Mouse (Mus musculus): ENCODE data around the gene Sppl2b.
"Not testable (repeated sequence)": the region's sequence is repeated elsewhere in the genome, so short reads cannot be mapped to it uniquely, and the experiment has no call there.

The Sppl2b gene

DNA sequence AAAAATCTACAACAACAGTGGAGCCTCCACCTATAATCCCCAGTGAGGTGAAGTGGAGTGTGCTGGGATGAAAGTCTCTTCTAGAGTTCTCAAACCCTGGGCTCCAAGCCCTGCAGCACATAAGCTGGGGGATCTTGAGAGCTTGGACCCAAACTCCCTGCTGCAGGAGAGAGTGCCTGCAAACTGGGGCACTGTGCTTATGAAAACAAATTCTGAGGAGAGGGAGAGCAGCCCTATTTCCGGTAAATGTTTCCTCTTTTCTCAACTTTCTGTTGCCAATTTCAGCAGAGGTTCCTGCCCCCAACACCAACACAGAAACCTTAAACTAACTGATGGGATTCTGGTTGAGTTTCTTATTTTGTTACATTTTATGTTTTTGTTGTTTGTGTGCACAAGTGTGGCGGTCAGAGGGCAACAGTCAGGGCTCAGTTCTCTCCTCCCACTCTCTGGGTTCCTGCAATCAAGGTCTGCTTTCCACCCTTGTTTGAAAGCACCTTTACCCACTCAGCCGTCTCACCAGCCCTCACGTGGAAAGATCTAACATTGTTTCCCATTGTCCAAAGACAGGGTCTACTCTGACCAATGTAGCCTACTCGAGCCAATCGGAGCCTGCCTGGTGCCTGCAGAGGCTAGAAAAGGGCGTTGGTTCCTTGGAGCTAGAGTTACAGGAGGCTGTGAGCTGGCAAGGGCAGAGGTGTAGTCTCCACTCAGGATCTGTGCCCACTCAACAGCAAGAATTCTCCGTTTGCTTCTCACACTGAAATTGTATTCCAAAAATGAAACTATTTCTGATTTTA, 31.0 kb upstream of the Sppl2b start:
- DNase-seq (ENCODE audit: low spot score) = no peak

DNA sequence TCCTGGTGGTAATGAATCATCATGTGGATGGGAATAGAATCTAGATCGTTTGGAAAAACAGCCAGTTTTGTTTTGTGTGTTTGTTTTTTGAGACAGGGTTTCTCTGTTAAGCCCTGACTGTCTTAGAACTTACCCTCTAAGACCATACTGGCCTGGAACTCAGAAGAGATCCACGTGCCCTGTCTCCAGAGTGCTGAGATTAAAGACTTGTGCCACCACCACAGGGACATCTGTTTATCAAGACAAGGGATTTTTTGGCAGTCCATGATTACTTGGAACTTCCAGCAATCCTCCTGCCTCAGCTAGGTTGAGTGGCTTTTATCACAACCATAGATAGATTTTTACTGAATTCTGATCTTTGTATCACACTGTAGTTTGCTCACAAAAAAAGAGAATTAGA, 30.2 kb upstream of the Sppl2b start:
- no peak for DNase-seq (ENCODE audit: low spot score)

DNA sequence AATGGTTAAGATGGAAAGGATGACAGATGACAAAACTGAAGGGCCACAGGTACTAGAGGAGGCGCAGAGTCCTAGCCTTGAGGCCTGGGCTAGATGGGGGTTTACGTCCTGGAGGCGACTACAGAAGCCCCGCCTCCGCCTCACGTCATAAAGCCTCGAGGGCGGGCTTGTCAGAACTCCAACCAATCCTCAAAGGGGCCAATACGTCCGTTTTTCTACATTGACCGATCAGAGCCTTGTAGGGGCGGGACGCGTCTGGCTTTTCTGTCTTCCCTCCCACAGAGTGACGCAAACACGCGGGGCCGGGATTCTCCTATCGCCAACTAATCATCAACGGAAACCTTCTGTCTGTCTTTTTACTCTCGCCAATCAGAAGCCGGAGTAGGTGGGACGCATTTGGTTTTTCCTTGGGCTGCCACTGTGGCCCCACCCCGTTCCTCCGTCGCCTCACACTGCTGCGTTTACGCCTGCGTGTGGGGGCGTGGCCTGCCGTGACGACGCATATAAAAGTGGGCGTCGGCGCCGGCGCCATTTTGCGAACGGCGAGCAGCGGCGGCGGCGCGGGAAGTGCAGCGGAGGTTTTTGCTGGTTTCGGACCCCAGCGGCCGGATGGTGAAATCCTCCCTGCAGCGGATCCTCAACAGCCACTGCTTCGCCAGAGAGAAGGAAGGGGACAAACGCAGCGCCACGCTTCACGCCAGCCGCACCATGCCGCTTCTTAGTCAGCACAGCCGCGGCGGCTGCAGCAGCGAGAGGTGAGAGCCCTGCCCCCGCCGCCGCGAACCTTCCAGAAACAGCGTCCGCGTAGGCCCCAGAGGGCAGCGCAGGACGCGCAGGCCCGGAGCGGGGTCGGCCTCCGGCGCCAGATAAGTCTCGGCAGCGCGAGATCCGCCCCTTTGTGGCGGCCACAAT, 28.7 kb upstream of the Sppl2b start, which contains the start of gene Oaz1:
Gene Oaz1, plus strand, starts transcription at position 506 of the 912 bp plus-strand sequence.
- peak; percentile 100 for DNase-seq (ENCODE audit: low spot score)

DNA sequence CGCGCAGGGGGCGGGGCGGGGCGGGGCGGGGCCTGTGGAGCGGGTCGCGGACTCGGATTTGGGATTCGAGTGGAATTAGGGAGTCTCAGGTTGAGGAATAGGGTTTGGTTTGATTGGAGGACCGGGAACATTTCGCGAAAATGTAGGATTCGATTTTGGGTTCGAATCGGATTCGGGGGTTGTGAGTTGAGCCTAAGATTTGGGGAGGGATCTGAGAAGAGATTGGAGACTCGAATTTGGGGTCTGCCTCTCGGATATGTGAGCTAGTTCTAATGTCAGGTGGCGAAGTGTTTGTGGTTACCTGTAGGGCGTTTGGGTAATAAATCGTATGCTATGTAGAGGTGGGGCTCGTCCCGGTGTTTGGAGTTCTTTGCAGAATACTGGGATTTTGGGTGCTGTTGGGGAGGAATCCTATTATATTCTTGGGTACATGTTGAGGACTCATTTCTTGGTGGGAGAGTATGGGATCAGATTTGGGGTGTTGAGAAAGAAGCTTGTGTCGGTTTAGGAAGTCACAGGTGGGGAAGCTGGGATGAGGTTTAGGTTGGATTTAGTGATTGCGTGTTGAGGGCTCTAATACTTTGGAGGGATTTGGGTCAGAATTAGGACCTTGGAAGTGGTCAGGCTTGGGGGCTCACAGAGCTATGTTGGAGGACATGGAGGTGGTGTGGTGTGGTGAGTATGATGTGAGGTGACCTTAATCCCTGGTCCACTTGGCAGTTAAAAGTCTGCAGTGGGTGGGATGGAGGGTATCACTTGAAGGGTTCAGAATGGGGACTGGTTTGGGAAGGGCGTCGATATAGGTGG, 27.8 kb upstream of the Sppl2b start:
- DNase-seq (ENCODE audit: low spot score) = no peak

DNA sequence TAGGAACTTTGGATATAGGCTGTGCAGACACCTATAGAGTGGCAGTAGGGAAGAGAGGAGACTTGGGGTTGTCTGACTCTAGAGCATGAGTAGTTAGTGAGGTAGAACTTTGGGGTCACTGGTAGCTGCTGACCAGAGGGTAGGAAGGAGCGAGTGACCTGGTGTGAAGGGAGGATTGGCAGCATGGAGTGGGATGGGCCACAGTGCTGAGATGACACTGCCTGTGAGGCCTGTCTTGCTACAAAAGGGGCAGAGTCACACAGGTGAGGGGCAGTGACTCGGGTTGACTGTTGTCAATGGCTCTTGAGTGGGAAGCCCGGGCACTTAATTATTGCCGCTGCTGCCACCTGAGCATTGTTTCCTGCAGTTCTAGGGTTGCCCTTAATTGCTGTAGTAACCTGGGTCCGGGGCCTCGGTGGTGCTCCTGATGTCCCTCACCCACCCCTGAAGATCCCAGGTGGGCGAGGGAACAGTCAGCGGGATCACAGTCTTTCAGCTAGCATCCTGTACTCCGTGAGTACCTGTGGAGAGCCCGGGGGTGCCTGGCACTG, 27.1 kb upstream of the Sppl2b start:
- DNase-seq (ENCODE audit: low spot score) = no peak

DNA sequence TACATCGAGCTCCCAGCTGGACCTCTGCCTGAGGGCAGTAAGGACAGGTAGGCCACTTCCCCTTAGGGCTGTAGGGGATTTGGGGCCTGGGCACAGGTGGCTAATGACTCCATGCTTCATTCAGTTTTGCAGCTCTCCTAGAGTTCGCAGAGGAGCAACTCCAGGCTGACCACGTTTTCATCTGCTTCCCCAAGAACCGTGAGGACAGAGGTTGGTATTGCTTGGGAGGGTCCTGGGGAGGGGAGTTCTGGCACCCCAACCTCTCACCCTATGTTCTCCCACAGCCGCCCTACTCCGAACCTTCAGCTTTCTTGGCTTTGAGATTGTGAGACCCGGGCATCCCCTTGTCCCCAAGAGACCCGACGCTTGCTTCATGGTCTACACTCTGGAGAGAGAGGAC, 26.5 kb upstream of the Sppl2b start:
- not testable (repeated sequence) for DNase-seq (ENCODE audit: low spot score)

DNA sequence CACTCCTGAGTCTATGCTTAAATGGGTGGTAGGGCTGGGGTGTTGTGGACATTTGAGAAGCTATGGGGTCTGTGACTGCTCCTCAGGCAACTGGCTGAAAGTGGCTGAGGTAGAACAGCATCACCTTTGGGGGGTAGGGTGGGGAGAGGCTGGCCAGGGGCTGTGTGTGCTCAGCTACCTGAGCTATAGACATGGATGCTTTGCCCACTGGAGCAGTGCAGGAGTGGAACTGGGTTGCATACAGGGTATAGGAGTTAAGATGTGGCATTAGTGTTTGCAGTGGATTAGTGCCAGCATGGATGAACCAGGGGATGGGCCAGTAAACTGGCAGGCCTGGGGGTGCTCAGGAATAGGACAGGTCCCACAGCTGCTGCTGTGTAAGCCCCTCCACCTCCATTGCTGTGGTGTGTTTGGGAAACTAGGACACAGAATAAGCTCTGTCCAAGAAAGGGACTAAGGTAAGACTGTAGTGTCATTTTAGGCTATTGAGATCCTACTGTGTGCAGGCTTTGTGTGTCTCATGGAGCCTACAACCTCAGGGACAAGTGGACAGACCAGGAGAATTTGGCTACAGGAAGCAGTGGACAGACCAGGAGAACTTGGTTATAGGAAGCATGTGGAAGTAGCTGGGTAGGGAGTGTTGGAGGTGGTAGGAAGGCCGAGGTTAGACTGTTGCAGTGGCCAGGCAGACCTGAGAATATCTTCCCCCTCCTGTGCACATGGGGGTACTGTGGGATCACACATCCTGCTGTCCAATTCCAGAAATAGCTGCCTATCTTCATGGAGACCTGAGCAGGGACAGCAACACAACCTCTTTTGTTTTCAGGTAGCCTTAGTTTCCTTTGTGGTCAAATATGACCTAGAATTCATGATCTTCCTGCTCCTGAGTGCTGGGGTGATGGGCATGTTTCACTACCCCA, 25.5 kb upstream of the Sppl2b start:
- DNase-seq (ENCODE audit: low spot score) = no peak

DNA sequence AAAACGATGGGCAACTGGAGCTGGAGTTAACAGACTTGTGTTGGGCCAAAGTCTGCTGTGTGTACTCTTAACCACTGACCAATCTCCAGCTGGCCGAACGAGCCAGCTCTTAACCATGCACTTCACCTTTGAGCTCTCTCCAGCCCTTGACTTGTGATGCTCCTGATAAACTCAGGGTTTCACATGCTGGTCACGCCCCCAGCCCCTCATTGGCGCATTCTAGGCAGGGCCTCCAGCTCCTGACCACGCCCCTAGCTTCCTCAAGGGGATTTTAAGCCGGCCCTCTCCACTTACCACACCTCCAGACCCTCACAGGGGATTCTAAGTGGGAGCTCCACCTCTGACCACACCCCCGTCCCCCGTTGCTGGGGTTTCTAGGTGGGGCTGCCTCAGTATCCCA, 23.9 kb upstream of the Sppl2b start:
- DNase-seq (ENCODE audit: low spot score) = peak; percentile 88

DNA sequence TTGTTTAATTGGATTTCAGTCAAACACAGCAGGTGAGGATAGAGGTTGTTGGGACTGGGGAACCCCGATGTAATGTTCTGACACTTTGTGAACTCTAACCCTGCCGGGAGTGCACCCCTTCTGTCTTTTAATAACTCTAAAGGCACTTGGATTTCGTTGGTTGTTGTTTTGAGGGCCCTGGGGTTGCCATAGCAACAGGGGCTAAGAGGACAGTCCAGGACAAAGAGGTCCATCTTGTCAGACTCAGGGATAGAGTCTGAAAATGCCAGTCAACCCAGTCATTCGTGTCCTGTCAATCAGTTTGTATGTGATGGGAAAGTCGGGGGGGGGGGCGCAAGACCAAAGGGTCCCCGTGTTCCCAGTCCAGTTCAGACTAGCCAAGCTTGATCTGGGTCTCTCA, 22.3 kb upstream of the Sppl2b start:
- DNase-seq (ENCODE audit: low spot score) = no peak

DNA sequence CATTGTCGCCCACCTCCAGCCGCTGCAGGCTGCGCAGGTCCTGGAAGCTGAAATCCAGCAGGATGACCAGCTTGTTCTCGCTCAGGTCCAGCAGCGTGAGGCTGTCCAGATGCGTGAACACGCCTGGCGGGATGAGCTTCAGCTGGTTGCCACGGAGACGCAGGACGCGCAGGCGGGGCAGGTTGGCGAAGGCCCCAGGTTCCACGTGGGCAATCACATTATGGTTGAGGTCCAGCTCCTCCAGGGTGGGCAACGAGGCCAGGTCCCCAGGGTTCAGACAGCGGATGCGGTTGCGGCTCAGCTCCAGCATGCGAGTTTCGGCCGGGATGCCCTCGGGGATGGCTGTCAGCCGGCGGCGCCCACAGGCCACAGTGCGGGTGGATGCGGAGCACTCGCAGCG, 19.5 kb upstream of the Sppl2b start:
- DNase-seq (ENCODE audit: low spot score) = no peak

DNA sequence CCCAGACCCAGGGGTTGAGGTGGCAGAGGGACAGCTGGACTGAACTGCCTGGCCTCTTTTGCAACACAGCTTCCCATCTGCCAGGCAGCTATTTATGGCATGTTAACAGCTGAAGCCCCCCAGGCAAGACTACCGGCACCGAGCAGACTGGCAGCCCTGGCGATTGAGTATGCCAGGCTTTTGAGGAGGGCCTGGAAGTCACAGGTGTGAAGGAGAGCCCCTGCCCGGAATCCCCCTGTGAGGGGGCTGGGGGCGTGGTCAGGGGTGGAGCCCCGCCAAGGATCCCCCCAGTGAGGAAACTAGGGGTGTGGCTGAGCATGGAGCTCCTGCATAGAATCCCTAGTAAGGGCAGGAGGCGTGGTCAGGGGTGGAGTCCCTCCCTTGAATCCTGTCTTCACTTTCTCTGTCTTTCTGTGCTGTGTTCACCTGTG, 18.1 kb upstream of the Sppl2b start:
- DNase-seq (ENCODE audit: low spot score) = no peak

DNA sequence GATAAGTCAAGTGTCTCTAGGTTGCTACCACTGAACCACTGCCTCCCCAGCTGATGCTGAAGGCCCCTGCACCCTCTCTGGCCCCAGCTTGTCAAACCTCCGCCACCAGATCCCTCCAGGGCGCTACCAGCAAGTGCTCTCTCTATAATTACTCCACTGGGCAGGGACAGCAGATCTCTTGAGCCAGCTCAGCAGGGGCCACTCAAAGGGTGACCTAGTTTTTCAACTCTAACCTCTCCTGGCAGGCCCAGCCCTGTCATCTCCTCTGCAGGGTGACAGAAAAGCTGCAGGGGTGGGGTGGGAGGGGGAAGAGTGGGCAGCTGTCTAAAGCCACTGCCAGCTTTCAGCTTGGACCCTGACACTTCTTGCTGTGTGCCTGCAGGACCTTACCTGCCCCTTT, 17.2 kb upstream of the Sppl2b start:
- DNase-seq (ENCODE audit: low spot score) = no peak

DNA sequence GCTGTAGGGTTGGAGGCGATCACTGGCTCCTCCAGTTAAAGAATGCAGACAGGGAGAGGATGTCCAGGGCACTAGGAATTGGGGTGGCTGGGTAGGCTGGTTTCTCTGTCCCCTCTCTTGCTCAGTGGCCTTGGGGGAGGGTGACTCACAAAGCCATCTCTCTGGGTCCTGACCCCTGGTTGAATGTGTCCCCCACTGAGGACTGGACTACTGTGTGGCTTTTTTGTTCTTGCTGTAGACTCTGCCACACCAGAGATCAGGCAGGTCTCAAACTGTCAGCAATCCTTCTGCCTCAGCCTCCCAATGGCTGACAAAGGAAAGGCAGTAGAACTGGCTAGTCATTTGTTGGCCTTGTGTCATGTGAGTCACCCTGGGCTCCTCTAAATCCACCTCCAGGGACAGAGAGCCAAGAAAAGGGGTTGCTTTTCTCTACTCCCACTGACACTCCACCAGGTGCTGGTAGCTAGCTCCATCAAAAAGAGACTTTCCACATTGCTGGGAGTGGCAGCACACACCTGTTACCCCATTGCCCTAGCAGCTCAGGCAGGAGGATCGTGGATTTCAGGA, 16.6 kb upstream of the Sppl2b start:
- DNase-seq (ENCODE audit: low spot score) = no peak

DNA sequence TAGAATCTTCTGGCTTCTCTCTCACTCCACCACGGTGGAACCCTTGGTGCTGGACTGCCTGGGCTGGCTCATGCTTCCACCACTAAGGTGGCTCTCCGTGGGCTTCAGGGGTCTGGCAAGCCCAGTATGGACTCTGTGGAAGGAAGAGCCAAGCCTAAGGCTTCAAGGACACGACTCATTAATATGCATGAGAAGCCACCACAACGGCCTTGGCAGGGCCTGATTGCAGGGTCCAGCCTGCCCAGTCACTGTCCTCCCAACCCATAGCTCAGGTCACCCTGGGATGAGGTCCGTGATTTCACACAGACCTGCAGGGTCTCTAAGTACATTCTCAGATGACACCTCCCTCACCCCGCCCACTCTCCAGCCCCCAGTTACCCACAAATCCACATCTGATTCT, 15.2 kb upstream of the Sppl2b start:
- DNase-seq (ENCODE audit: low spot score) = no peak

DNA sequence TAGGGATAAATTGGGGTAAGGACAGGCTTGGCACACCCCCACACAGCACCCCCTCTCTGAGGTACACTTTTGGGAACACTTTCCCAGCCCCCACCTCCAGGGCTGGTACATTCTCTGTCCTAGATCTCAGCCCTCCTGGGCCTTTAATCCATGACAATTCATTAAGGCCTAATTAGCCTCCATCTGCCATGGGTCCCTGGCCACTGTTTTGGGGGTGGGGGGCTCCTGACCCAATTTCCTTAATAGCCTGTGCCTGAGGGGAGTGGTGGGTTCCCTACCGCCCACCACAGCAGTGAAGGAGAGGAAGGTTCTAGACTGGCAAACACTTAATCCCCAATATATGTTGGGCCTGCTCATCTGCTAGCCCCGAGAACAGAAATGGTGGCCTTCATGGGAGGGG, 13.4 kb upstream of the Sppl2b start:
- no peak for DNase-seq (ENCODE audit: low spot score)

DNA sequence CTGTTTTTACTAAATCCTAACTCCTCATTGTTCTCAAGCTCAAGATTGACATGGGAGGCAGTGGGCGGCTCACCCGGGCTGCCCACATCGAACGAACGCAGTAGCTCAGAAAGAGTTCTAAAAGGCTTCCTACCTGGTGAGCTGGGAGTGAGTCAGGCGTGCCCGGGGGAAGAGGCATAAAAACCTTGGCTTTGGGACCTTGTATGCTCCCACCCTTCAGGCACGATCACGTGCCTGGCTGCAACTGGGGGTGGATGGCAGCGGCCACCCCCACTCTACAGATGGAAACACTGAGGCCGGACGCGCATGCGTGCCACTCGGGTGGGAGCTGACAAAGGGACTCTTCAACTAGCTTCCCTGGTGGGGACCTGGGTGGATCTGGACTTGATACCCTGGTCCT, 12.7 kb upstream of the Sppl2b start:
- no peak for DNase-seq (ENCODE audit: low spot score)

DNA sequence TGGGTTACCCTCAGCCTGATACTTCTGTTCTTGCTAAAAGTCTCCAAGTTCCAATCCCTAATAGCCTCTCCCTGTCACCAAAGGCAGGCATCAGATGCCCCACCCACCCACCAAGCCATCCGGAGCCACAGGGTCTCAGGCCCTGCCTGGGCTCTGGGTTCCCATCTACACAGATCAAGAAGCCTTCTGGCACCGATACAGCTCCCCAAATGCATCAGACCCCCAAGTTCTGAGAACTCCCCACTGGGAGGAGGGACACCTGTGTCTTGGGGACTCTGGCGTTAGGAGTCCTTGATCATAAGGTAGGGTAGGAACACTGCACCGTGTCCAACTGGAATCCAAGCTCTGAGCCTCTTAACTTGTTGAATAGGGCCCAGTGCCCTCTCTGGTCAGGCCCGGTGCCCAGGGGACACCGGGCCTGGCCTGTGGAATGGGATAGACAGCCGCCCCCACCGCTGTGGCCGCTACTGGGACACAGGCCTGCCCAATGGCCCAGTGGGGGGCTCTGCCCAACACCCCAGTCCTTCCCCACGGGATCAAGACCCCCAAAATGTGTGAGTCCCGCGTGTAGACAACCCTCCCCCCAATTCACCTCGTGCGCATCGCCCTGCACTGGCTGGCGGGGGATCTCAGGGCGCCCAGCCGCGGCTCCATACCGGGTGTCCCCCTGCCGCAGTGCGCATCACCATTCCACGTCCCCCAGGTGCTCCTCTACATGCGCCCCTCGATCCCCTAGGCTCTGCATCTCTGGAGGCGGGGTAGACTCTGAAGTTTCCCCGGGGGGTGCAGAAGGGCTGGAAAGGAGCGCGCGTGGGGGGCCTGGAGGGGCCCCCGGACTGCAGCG, 11.8 kb upstream of the Sppl2b start:
- no peak for DNase-seq (ENCODE audit: low spot score)

DNA sequence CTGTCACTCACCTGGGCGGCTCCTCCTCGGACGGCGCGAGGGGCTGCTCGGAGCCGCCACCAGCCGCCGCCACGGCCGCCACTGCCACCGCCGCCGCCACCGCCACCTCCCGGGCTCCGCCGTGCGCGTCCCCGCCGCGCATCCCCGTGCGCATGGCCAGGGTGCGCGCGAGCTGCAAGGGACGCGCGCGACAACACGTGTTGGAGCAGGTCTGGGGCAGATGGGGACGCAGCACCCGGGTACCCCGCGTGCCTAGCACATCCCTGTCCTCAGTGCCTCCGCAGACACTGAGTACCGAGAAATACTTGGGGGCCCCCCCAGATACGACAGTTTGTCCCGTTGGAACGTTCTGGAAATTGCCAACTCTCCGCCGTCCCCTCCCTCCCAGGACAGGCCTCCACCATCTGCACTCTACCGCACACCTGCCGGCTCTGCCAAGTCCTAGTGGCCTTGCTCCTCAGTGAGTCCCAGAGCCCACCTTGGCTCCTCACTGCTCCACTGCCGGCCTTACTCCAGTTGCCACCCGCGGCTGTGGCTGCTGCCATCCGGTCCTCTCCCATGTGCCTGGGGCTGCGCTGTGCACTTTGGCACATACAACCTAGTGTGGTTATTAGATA, 11.0 kb upstream of the Sppl2b start, which contains the start of gene Lingo3:
Gene Lingo3, minus strand, starts transcription at position 109 of the 617 bp plus-strand sequence.
- no peak for DNase-seq (ENCODE audit: low spot score)
